17 mouse cellular contexts compared by ENCODE assay signal in genomic region chr7:144174329-144174728, GRCm38 (mm10).
DNase-seq lines count a peak whose midpoint lies in the region; ATAC-seq and TF ChIP-seq lines count a peak whose summit lies in the region.
"Had no signal": no experiment of that assay in that cellular context is flagged by ENCODE, and none has a peak within 500 bp of the region (broad histone marks: within the 10 kb centered on the region; RNA-seq: fewer than 3 reads in every experiment).

No protein-coding gene starts in this region.

- no peak overlapping the region for H3K9ac ChIP-seq in forebrain, embryonic 16.5 days (replicated peaks; ENCODE audit: low read depth, low read length)
- H3K9ac ChIP-seq: kidney, embryonic 15.5 days; limb, embryonic 15.5 days; liver, postnatal 0 days; midbrain, embryonic 12.5 days had no signal

- H3K4me1 ChIP-seq in forebrain, embryonic 16.5 days (replicated peaks; ENCODE audit: control insufficient read depth, insufficient read depth, low read length): peaks cover 38% of the 10 kb centered on the region
- peaks cover 31% of the 10 kb centered on the region for H3K4me1 ChIP-seq in olfactory bulb, adult 2 months (ENCODE audit: control insufficient read depth, insufficient read depth, low read length)

- peak; percentile 46 to 55 for DNase-seq in frontal cortex, postnatal 36 days (ENCODE audit: low spot score in 2 of 2)
- peak; percentile 50 to 62 for DNase-seq in left cerebral cortex, postnatal 14 days (ENCODE audit: low spot score in 2 of 2)
- no peak for DNase-seq in left cerebral cortex, adult 11 months (ENCODE audit: low spot score)
- no peak for DNase-seq in embryo, embryonic 11 days
- DNase-seq in adrenal gland, postnatal 4 days (ENCODE audit: low spot score in 2 of 2): no peak
- DNase-seq: adrenal gland, postnatal 25 days; heart, adult 18-20 months; liver, postnatal 0 days had no signal

- H3K27ac ChIP-seq in forebrain, embryonic 16.5 days (ENCODE audit: low read length): peak overlapping the region; percentile 56
- H3K27ac ChIP-seq in olfactory bulb, adult 2 months (ENCODE audit: insufficient read depth, low read depth, low read length): peak overlapping the region; percentile 20; the same call in 1 of the 2 replicates
- H3K27ac ChIP-seq: embryonic facial prominence, embryonic 10.5 days; kidney, embryonic 15.5 days; limb, embryonic 15.5 days; midbrain, embryonic 12.5 days had no signal

- no peaks in the 10 kb centered on the region for H3K27me3 ChIP-seq in forebrain, embryonic 16.5 days (replicated peaks; ENCODE audit: control insufficient read depth, insufficient read depth, low read length)

- 65% methylated on average over 14 of the region's 14 CpGs for WGBS in forebrain, embryonic 16.5 days
- WGBS in olfactory bulb, adult 2 months: 43% methylated on average over 14 of the region's 14 CpGs

- no peak for TF ChIP-seq POLR2A in olfactory bulb, adult 2 months (IDR thresholded peaks at IDR 0.05; ENCODE audit: insufficient read depth, low read depth, low read length)

- intact Hi-C loops in left cerebral cortex, postnatal 14 days (cut with DNase I): loop anchor here (5.0 kb wide), 2 partner anchors 72 to 92 kb away; no protein-coding TSS in a partner anchor

- H3K4me2 ChIP-seq in forebrain, embryonic 16.5 days (ENCODE audit: low read length): peak overlapping the region; percentile 12; the same call in 1 of the 2 replicates
- H3K4me2 ChIP-seq: limb, embryonic 15.5 days had no signal

- H3K4me3 ChIP-seq in forebrain, embryonic 16.5 days (replicated peaks; ENCODE audit: low read length): no peak overlapping the region
- H3K4me3 ChIP-seq in olfactory bulb, adult 2 months (ENCODE audit: insufficient read depth, low read depth, low read length): no peak overlapping the region
- H3K4me3 ChIP-seq: embryonic facial prominence, embryonic 10.5 days; erythroblast, embryonic 14.5 days; kidney, embryonic 15.5 days; limb, embryonic 15.5 days; midbrain, embryonic 12.5 days had no signal

- no peak for TF ChIP-seq CTCF in olfactory bulb, adult 2 months (IDR thresholded peaks at IDR 0.05; ENCODE audit: insufficient read depth, low read depth, low read length)

- no peak; the same call in 1 of the 2 replicates for ATAC-seq in frontal cortex, adult (ENCODE audit: low TSS enrichment)
- peak; percentile 41; the same call in 1 of the 2 replicates for ATAC-seq in forebrain, embryonic 16.5 days
- ATAC-seq: activated CD4-positive, CD25-positive, alpha-beta regulatory T cell, adult 4 months; liver, postnatal 0 days had no signal

- H3K36me3 ChIP-seq in forebrain, embryonic 16.5 days (ENCODE audit: control insufficient read depth, insufficient read depth): no peaks in the 10 kb centered on the region
- H3K36me3 ChIP-seq: embryonic facial prominence, embryonic 10.5 days; kidney, embryonic 15.5 days; limb, embryonic 15.5 days; midbrain, embryonic 12.5 days had no signal

- H3K9me3 ChIP-seq in forebrain, embryonic 16.5 days (ENCODE audit: control insufficient read depth, low read length): no peaks in the 10 kb centered on the region
- H3K9me3 ChIP-seq: embryonic facial prominence, embryonic 10.5 days; kidney, embryonic 15.5 days; limb, embryonic 15.5 days; midbrain, embryonic 12.5 days had no signal

Comparison
In these comparisons a context has a peak if more than half of its experiments do, and no peak if none do; other contexts are left out.
1. DNase-seq: peak in frontal cortex, postnatal 36 days (2 of 2) and left cerebral cortex, postnatal 14 days (2 of 2); none in left cerebral cortex, adult 11 months (single experiment), embryo, embryonic 11 days (single experiment) and adrenal gland, postnatal 4 days (0 of 2).